Mouse (Mus musculus): Measurements from ENCODE around the gene Epdr1.
"Not testable (repeated sequence)": the region's sequence is repeated elsewhere in the genome, so short reads cannot be mapped to it uniquely, and the experiment has no call there.

The Epdr1 gene

DNA sequence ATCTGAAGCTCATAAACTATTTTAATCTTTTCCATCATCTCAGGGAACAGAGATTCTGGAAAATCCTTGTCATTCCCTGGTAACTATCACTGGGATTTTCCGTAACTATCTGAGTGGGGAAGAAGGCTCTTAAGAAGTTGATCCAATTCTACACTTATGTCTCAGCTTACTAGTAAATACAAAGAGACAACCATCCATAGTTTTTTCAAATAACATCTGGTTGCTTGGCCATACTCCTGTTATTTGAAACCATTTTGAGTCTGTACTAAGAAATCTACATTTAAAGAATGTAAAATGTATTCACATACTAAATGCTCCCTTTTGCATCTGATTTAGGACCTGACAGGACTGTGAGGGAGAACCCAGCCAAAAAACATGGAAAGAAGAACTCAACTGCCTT, 6.3 kb downstream of the Epdr1 start:
- in situ Hi-C loops (cut with MboI; ENCODE audit: low pct_unique_long_range_greater_than_20kb in 1 of 2, low sequenced_read_pairs in 2 of 2, unreplicated experiment in 1 of 2): no loop called here

DNA sequence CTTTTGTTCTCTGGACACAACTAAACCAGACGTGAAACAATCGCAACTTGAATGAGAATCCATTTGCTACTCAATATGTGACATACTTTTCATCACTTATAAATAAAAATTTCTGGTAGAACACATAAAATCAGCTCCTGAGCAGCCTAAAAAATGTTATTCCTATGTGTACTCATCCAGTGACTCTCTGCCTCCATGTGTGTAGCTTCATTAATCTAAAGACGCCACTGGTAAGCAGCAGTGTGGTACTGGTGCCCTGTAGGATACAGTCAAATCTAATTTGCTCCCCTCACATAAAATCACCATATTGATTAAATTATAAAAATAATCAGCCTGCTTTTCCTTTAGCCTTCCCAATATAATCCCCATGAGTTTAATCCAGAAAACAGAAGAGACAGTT, 6.8 kb downstream of the Epdr1 start:
- in situ Hi-C loops (cut with MboI; ENCODE audit: low pct_unique_long_range_greater_than_20kb in 1 of 2, low sequenced_read_pairs in 2 of 2, unreplicated experiment in 1 of 2): no loop called here

DNA sequence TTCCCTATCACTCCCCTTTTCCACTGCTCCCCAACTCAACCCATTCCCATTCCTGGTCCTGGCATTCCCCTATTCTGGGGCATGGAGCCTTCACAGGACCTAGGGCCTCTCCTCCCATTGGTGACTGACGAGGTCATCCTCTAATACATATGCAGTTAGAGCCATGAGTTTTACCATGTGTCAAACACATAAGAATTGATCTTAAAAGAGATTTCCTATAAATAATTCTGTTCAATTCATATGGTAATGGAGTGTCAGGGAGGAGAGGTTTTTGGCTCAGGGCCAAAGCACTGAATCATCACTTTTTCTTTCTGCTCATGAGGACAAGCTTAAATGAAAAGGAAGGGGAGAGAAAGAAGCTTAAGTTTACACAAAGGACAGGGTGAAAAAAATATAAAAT, 7.4 kb downstream of the Epdr1 start:
- in situ Hi-C loops (cut with MboI; ENCODE audit: low pct_unique_long_range_greater_than_20kb in 1 of 2, low sequenced_read_pairs in 2 of 2, unreplicated experiment in 1 of 2): no loop called here

DNA sequence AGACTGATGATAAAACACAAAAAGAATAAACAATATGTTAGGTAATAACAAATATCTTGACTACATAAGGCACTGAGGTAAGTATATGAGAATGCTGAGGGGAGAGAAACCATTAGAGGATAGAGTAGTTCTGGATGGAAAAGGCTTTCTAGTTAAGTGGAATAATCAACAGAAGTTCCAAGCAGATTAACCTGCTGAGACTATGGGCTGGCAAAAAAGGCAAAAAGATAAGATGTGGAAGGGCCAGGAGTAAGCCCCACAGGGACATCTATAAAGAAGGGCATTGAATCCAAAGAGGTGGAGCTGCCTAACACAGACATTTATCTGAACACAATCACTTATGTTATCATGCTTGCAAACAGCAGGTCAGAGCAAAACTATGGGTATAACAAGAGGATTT, 11.6 kb downstream of the Epdr1 start:
- in situ Hi-C loops (cut with MboI; ENCODE audit: low pct_unique_long_range_greater_than_20kb in 1 of 2, low sequenced_read_pairs in 2 of 2, unreplicated experiment in 1 of 2): no loop called here

DNA sequence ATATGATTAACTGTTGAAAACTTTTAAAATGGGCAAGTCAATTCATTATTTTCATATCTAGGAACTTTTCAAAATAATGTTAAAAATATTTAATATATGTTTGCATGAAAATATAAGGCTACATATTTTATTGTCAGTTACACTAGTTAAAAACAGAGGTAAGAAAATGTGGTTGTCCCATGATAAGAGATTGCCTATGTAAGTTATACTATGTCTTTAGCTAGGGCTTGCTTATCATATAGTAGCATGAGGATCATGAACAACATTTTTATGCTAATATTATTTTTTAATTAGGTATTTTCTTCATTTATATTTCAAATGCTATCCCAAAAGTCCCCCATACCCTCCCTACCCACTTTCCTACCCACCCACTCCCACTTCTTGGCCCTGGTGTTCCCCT, 14.8 kb downstream of the Epdr1 start:
- in situ Hi-C loops (cut with MboI; ENCODE audit: low pct_unique_long_range_greater_than_20kb in 1 of 2, low sequenced_read_pairs in 2 of 2, unreplicated experiment in 1 of 2): no loop called here

DNA sequence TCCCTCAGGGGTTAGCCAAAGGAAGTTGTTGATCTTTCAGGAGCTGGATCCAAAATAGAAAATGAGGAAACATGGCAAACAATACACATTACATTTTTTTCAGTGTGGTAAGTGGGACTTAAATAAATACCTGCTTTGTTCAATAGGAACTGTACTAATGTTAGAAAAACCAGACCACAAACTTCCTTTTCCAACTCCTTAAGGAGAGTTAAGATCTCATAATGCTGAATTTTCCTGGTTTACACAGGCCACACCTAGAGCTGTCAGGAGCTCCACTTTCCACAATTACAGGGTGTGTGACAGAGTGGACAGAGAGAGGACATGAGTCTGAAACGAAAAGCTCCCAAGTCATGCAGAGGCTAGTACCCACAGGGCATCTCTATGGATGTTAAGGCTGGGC, 16.0 kb downstream of the Epdr1 start:
- in situ Hi-C loops (cut with MboI; ENCODE audit: low pct_unique_long_range_greater_than_20kb in 1 of 2, low sequenced_read_pairs in 2 of 2, unreplicated experiment in 1 of 2): no loop called here

DNA sequence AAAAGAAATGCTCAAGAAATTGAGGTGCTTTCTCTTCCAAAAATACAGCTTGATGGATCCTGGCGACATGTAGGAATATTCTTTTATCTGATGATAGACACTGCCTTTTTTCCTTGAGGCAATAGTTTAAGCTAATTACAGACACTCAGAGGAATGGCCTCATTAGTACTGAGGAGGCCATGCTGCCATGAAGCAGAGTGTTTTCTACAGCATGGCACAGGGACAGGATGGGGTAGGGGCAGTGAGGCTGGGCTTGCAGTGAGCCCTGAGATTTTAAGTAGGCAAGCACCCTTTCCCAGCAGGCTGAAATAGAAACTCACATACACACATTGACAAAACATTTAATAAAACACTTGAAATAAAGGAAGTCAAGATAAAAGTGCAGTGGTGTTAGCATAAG, 17.2 kb downstream of the Epdr1 start:
- in situ Hi-C loops (cut with MboI; ENCODE audit: low pct_unique_long_range_greater_than_20kb in 1 of 2, low sequenced_read_pairs in 2 of 2, unreplicated experiment in 1 of 2): no loop called here

DNA sequence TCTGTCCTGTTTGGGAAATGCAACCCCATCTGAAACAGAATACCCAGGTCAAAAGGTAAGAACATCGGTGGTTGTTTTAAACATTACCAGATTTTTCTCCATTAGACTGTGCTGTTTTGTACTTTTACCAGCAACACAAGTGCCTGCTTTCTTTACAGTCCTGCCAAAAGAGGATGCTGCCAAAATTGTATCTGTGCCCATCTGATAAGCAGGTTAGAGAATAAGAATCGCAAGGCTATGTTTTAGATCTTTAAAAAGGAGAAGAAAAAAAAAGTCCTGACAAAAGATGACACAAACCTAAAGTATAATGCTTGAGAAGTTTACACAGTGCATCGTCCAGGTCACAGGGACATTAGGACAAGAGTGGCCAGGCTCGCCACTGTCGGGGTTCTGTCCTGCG, 20.5 kb downstream of the Epdr1 start:
- in situ Hi-C loops (cut with MboI; ENCODE audit: low pct_unique_long_range_greater_than_20kb in 1 of 2, low sequenced_read_pairs in 2 of 2, unreplicated experiment in 1 of 2): no loop called here

DNA sequence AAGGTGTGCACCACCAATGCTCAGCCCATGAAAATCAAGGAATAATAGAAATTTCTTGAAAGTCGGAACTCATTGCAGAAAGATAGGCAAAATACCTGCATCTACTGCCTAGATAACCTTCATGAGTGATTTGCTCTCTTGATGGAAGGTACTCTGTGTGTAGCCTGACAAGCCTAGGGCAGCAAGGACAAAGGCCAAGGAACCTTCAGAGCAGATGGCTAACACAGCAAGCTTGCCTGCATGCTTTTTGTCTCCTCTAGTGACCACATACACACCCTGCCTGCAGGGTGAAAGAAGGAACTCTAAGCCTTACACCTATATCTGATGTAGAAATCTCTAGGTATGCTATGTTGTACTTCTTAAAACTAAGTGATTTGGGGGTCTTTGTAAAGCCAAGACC, 24.6 kb downstream of the Epdr1 start:
- in situ Hi-C loops (cut with MboI; ENCODE audit: low pct_unique_long_range_greater_than_20kb in 1 of 2, low sequenced_read_pairs in 2 of 2, unreplicated experiment in 1 of 2): no loop called here

DNA sequence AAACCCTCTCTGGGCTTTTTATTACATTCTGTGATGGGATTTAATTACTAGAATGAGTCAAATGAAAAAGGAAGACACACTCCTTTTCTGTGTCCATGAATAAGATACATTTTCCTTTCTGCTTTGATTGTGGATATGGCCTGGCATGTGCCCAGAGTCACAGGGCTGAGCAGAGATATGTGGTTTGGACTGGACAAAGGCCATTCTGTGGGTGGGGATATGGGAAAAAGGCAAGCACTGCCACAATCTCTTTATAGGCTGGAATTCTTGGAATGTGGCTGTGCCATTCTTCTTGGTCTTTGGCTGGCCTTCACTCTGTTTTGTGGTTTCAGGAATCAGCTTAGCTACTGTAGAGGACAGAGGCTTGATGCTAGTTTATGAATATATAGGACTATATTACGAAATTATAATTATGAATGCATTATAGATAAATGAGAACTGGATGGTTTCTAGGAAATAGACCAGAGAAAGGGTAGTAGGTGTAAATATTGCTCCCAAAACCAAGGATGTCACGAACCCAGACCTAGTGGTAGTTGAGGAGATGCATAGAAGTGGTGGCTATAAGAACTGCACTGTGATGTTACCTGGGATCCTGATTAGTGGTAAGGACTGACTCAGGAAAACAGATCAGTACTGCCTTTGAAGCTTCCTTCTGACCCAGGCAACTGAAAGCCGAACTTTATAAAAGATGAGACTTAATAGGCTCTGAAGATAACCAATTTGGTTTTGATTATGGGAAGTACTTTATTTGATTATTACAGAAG, 28.5 kb downstream of the Epdr1 start:
- in situ Hi-C loops (cut with MboI; ENCODE audit: low pct_unique_long_range_greater_than_20kb in 1 of 2, low sequenced_read_pairs in 2 of 2, unreplicated experiment in 1 of 2): no loop called here

DNA sequence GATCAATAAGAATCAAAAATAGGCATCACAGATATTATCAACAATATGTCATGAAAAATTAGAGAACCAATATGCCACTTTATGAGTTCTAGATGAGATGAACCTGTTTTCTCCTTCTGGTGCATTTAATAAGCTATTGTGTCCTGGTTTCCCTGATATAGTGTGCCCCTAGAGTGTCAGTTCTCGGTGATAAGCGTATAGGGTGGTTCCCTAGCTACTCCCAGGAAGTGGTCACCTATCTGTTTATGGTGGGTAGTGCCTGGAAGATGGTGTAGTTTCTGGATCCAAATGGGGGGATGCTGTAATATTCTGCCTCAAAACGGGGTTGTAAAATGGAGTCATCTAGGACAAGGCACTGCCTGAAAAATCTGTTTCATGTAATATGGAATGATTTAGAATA, 43.8 kb downstream of the Epdr1 start:
- in situ Hi-C loops (cut with MboI; ENCODE audit: low pct_unique_long_range_greater_than_20kb in 1 of 2, low sequenced_read_pairs in 2 of 2, unreplicated experiment in 1 of 2): no loop called here

DNA sequence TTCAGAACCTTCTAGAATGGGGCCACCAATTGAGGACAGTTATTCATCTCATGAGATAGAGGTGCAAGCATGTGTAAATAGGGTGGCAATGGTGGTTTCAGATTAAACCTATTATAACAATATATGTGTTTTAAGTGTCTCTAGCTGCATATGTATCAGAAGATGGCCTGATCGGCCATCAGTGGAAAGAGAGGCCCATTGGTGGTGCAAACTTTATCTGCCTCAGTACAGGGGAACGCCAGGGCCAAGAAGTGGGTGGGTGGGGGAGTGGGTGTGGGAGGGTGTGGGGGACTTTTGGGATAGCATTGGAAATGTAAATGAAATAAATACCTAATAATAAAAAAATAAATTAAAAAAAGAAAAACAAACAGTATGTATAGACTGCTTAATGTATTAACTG, 45.0 kb downstream of the Epdr1 start:
- in situ Hi-C loops (cut with MboI; ENCODE audit: low pct_unique_long_range_greater_than_20kb in 1 of 2, low sequenced_read_pairs in 2 of 2, unreplicated experiment in 1 of 2): not testable (repeated sequence)

DNA sequence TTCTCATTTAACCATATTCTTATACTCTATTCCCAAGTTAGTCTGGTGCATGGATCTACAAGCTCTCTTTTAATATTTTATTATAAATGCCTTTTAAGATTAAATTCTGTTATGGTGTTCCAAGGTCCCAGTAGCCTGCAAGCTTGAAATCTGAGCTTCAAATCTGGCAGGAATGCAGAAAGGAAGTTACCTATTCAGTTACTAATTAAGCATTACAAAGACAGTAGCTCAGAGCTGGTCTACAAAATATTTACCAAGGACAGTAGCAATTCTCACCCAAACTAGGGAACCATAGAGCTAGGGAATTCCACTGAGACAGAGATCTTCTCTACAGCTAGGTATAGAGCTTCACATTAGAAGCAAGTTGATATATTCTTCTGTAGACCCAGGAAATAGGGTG, 49.6 kb downstream of the Epdr1 start:
- in situ Hi-C loops (cut with MboI; ENCODE audit: low pct_unique_long_range_greater_than_20kb in 1 of 2, low sequenced_read_pairs in 2 of 2, unreplicated experiment in 1 of 2): not testable (repeated sequence)

DNA sequence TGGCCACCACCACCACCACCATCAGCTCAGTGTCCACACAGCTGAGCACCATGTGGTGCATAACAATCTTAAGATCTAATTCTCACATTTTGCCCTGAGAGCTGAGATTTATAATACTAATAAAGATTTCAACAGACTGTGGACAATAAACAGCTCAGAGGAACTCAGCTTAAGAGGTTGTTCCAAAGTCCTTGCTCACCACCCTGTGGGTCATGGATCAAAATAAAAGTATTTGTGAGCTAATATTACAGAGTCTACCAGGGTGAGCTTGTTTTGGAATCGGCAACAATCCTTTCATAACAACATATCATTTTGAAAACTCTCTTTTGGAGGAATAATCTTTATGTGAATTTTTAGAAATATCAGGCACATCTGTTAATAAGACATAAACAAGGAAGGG, 57.2 kb downstream of the Epdr1 start:
- in situ Hi-C loops (cut with MboI; ENCODE audit: low pct_unique_long_range_greater_than_20kb in 1 of 2, low sequenced_read_pairs in 2 of 2, unreplicated experiment in 1 of 2): no loop called here

DNA sequence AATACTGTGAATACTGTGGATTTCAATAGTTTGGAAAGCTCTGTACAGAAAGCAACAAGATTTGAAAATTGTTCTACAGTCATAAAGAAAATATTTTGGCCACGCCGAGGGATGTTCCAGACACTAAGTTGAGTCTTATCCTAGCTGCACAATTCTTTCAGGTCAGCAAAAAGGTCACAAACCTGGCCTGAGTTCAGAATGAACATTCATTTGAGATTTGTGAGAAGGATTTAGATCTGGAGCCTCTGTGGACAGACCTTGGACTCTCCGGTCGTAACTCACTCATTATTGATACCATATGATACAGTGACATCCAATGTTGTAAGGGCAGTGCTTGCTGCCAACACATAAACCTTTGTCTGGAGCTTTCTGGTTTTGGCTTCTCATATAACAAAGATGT, 64.3 kb downstream of the Epdr1 start:
- in situ Hi-C loops (cut with MboI; ENCODE audit: low pct_unique_long_range_greater_than_20kb in 1 of 2, low sequenced_read_pairs in 2 of 2, unreplicated experiment in 1 of 2): no loop called here
